Mouse (Mus musculus): Measurements from ENCODE around the gene Trp73.
A peak's percentile ranks its signal among the peaks of the same experiment; 100 is the strongest.

GRCm38 (mm10) chr4:154064827-154065773, 74.9 kb downstream of the Trp73 start:
- TF ChIP-seq CTCF (IDR thresholded peaks at IDR 0.05; ENCODE audit: low read depth) = peak; percentile 95
- TF ChIP-seq EP300 (IDR thresholded peaks at IDR 0.05; ENCODE audit: low read depth) = no peak

Measured in heart, postnatal 0 days (tissue).